In the genomic region with DNA sequence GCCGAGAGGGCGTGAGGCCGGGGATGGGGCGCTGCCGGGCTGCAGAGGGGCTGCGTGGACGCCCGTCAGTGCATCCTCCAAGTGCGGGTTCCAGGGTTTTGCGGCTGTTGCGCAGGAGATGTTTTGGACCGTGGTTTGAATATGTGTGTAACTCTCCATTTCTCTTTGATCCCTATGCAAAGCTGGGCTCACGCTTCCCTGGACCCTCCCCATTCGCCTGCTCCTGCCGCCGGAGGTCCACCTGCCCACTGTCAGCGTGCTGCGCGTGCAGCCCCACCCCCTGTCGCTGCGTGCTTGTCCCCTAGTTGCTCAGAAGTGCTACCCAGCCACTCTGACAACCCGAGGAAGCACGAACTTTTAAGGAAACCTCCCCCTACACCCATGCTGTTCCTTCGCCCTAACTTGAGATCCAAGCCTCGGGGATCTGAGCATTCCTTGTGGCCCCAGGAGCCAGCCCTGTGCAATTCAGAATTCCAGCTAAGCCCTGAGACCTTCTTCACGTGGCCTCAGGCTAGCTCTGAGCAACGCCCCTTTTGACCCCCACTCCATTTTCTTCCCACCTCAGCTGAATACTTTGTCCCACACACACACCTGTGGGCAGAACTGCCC, we compare ENCODE assay signal across 10 mouse cellular contexts. TPM values are rescaled to one million over a fixed set of nuclear protein-coding genes. Genes with fewer than 3 reads are reported as not detected.
DNase-seq lines count a peak whose midpoint lies in the region; ATAC-seq and TF ChIP-seq lines count a peak whose summit lies in the region.
"Had no signal": no experiment of that assay in that cellular context is flagged by ENCODE, and none has a peak within 500 bp of the region (broad histone marks: within the 10 kb centered on the region; RNA-seq: fewer than 3 reads in every experiment).

No protein-coding gene starts in this region.

- H3K36me3 ChIP-seq in embryonic facial prominence, embryonic 12.5 days: no peaks in the 10 kb centered on the region
- H3K36me3 ChIP-seq in neural tube, embryonic 12.5 days: no peaks in the 10 kb centered on the region

- peak overlapping the region; percentile 83 for H3K27ac ChIP-seq in left cerebral cortex, adult 2 months
- no peak overlapping the region for H3K27ac ChIP-seq in embryonic facial prominence, embryonic 12.5 days
- no peak overlapping the region for H3K27ac ChIP-seq in neural tube, embryonic 12.5 days

- ATAC-seq in embryonic facial prominence, embryonic 12.5 days (ENCODE audit: insufficient number of reproducible peaks, insufficient read depth, low FRiP score, low TSS enrichment): no peak
- peak; percentile 45 for ATAC-seq in neural tube, embryonic 12.5 days (ENCODE audit: low FRiP score, low read depth)

- peak in 1 of 2 experiments; percentile 33 for DNase-seq in left cerebral cortex, adult 2 months (ENCODE audit: extremely low spot score in 1 of 2, low spot score in 2 of 2)
- DNase-seq in left cerebral cortex, adult 11 months (ENCODE audit: low spot score): no peak
- DNase-seq in induced T-regulatory cell, adult 2 months (ENCODE audit: low read depth): peak; percentile 9
- no peak for DNase-seq in right cerebral cortex, postnatal 10 days (ENCODE audit: low spot score in 2 of 2)
- DNase-seq in layer of hippocampus, adult 18-20 months (ENCODE audit: low spot score in 2 of 2): no peak
- DNase-seq in frontal cortex, postnatal 36 days (ENCODE audit: low spot score in 2 of 2): no peak

- H3K9ac ChIP-seq in embryonic facial prominence, embryonic 12.5 days: peak overlapping the region; percentile 38; the same call in 1 of the 2 replicates
- peak overlapping the region; percentile 58 for H3K9ac ChIP-seq in neural tube, embryonic 12.5 days

- intact Hi-C loops in left cerebral cortex, adult 2 months (cut with DNase I): loop anchor here (10.0 kb wide), 1 partner anchor 319 kb away; a partner anchor contains a TSS

- H3K4me1 ChIP-seq in embryonic facial prominence, embryonic 12.5 days: peaks cover 20% of the 10 kb centered on the region
- H3K4me1 ChIP-seq in neural tube, embryonic 12.5 days: peaks cover 21% of the 10 kb centered on the region

- peak overlapping the region; percentile 97 for H3K4me2 ChIP-seq in embryonic facial prominence, embryonic 12.5 days (replicated peaks)
- H3K4me2 ChIP-seq in neural tube, embryonic 12.5 days (replicated peaks): peak overlapping the region; percentile 94

- H3K4me3 ChIP-seq in left cerebral cortex, adult 2 months: peak overlapping the region; percentile 68
- peak overlapping the region; percentile 66 for H3K4me3 ChIP-seq in embryonic facial prominence, embryonic 12.5 days
- peak overlapping the region; percentile 56 for H3K4me3 ChIP-seq in neural tube, embryonic 12.5 days

- peaks cover 32% of the 10 kb centered on the region for H3K27me3 ChIP-seq in embryonic facial prominence, embryonic 12.5 days
- H3K27me3 ChIP-seq in neural tube, embryonic 12.5 days (replicated peaks): peaks cover 27% of the 10 kb centered on the region

- no peaks in the 10 kb centered on the region for H3K9me3 ChIP-seq in embryonic facial prominence, embryonic 12.5 days
- H3K9me3 ChIP-seq in neural tube, embryonic 12.5 days: no peaks in the 10 kb centered on the region

- TF ChIP-seq CTCF in left cerebral cortex, adult 2 months (IDR thresholded peaks at IDR 0.05): no peak

- WGBS in embryonic facial prominence, embryonic 12.5 days: 2% methylated on average over 27 of the region's 27 CpGs
- 2% methylated on average over 27 of the region's 27 CpGs for WGBS in neural tube, embryonic 12.5 days

RNA-seq across cellular contexts. Expression of a gene that starts 0.8 kb away (rescaled TPM):
- total RNA-seq in left cerebral cortex, adult 2 months (2021): 10 to 100 TPM; 12.4 to 14.6 TPM
- polyA plus RNA-seq in embryonic facial prominence, embryonic 12.5 days (2016; fragmentation: Nextera tagmentation; extraction: Ambion mirVana): 3.0 and 3.4 TPM in 2 replicates
- polyA plus RNA-seq in neural tube, embryonic 12.5 days (2016; fragmentation: Nextera tagmentation; extraction: Ambion mirVana): 5.6 TPM in 2 replicates
- total RNA-seq in layer of hippocampus, adult 18-20 months (2021): 1 to 10 TPM; 1.0 to 2.1 TPM

RNA-seq across cellular contexts. Expression of a gene that starts 13.8 kb away (rescaled TPM):
- total RNA-seq in left cerebral cortex, adult 2 months (2021): not detected
- polyA plus RNA-seq in embryonic facial prominence, embryonic 12.5 days (2016; fragmentation: Nextera tagmentation; extraction: Ambion mirVana): 0.19 TPM in 1 of 2 replicates, not detected in the other
- 0.11 and 0.20 TPM in 2 replicates for polyA plus RNA-seq in neural tube, embryonic 12.5 days (2016; fragmentation: Nextera tagmentation; extraction: Ambion mirVana)
- under 1 TPM in 1 of 2 experiments, not detected in 1; 0.20 TPM for total RNA-seq in layer of hippocampus, adult 18-20 months (2021)
- total RNA-seq: layer of hippocampus, adult 8-10 months had no signal

RNA-seq across cellular contexts. Expression of a gene that starts 42.5 kb away (rescaled TPM):
- 1 to 10 TPM in 1 of 2 experiments, not detected in 1; 1.6 TPM for total RNA-seq in left cerebral cortex, adult 2 months (2021)
- not detected in 2 replicates for polyA plus RNA-seq in embryonic facial prominence, embryonic 12.5 days (2016; fragmentation: Nextera tagmentation; extraction: Ambion mirVana)
- not detected in 2 replicates for polyA plus RNA-seq in neural tube, embryonic 12.5 days (2016; fragmentation: Nextera tagmentation; extraction: Ambion mirVana)
- total RNA-seq in layer of hippocampus, adult 18-20 months (2021): not detected
- total RNA-seq: adrenal gland, adult 2 months; layer of hippocampus, adult 8-10 months had no signal
- polyA plus RNA-seq: adrenal gland, adult 2 months had no signal

RNA-seq across cellular contexts. Expression of a gene that starts 54.5 kb away (rescaled TPM):
- under 1 TPM; 0.37 to 0.72 TPM for total RNA-seq in left cerebral cortex, adult 2 months (2021)
- polyA plus RNA-seq in embryonic facial prominence, embryonic 12.5 days (2016; fragmentation: Nextera tagmentation; extraction: Ambion mirVana): not detected in 2 replicates
- not detected in 2 replicates for polyA plus RNA-seq in neural tube, embryonic 12.5 days (2016; fragmentation: Nextera tagmentation; extraction: Ambion mirVana)
- not detected for total RNA-seq in layer of hippocampus, adult 18-20 months (2021)
- total RNA-seq: layer of hippocampus, adult 8-10 months had no signal
- polyA plus RNA-seq: adrenal gland, adult 2 months had no signal

Comparison
In these comparisons a context has a peak if more than half of its experiments do, and no peak if none do; other contexts are left out.
1. RNA of a gene that starts 0.8 kb away (total RNA-seq): 12.4 to 14.6 TPM in left cerebral cortex, adult 2 months; 1.0 to 2.1 TPM in layer of hippocampus, adult 18-20 months; every median in the first group is over 4 times any median in the second.
2. Peak in every context shown above with its lines, with median percentiles within 50 percentile points of each other: H3K4me3 ChIP-seq.